Mouse (Mus musculus) midbrain, postnatal 0 days (tissue): ENCODE results near the gene Gabrb1. TPM values are rescaled to one million over a fixed set of nuclear protein-coding genes. Genes with fewer than 3 reads are reported as not detected.

Experiments used
- ATAC-seq: fragments of 200-750 bp; cut with Nextera tagmentation; 2 replicates; pipeline ENCODE4 v1.8.0; 2017; ENCODE audit warnings: moderate number of reproducible peaks, mild to moderate bottlenecking, moderate TSS enrichment, moderate library complexity; ENCODE audit not compliant: low FRiP score
- DNase-seq: peaks from one replicate; pipeline ENCODE4 v3.0.0-alpha.2; 2015; ENCODE audit warnings: low spot score
- H3K27ac ChIP-seq: fragments of 300-500 bp; sonication (generic); 2 replicates; pipeline ENCODE4 v1.5.1; 2014; ENCODE audit warnings: low read depth, mild to moderate bottlenecking, low read length, mixed read lengths
- H3K27me3 ChIP-seq: fragments of 300-500 bp; sonication (generic); 2 replicates; pipeline ENCODE4 v1.6.1; 2014; ENCODE audit warnings: low read length, control low read depth, mixed read lengths; ENCODE audit not compliant: insufficient read depth
- H3K36me3 ChIP-seq: fragments of 300-500 bp; sonication (generic); 2 replicates; pipeline ENCODE4 v1.6.1; 2014; ENCODE audit warnings: low read length, control low read depth, mixed read lengths; ENCODE audit not compliant: insufficient read depth
- H3K4me1 ChIP-seq: fragments of 300-500 bp; sonication (generic); 2 replicates; pipeline ENCODE4 v1.6.1; 2014; ENCODE audit warnings: mild to moderate bottlenecking, control low read depth, antibody characterized with exemption, low read length, mixed read lengths; ENCODE audit not compliant: insufficient read depth
- H3K4me2 ChIP-seq: fragments of 300-500 bp; sonication (generic); 2 replicates; pipeline ENCODE4 v1.6.1; 2014; ENCODE audit warnings: low read depth, mild to moderate bottlenecking, low read length, mixed read lengths; ENCODE audit not compliant: poor library complexity, severe bottlenecking
- H3K4me3 ChIP-seq: fragments of 300-500 bp; sonication (generic); 2 replicates; pipeline ENCODE4 v1.5.1; 2014; ENCODE audit warnings: low read depth, mild to moderate bottlenecking, low read length, moderate library complexity
- H3K9ac ChIP-seq: fragments of 300-500 bp; sonication (generic); replicated peaks from 2 replicates; pipeline ENCODE4 v1.6.1; 2014; ENCODE audit warnings: mild to moderate bottlenecking, low read length, moderate library complexity, mixed read lengths; ENCODE audit not compliant: poor library complexity, severe bottlenecking
- H3K9me3 ChIP-seq: fragments of 300-500 bp; sonication (generic); 2 replicates; pipeline ENCODE4 v1.6.1; 2016; ENCODE audit warnings: low read length, control low read depth
- CTCF ChIP-seq: IDR thresholded peaks from 2 replicates; pipeline ENCODE4 v1.5.1; 2016; ENCODE audit warnings: antibody characterized with exemption, mild to moderate bottlenecking
- WGBS: fragments of 180-500 bp; shearing (Covaris S2); extraction: QIAGEN DNeasy Blood & Tissue Kit; methylation state at CpG from one replicate; pipeline ENCODE4 v1.1.7; 2014; 5-methylcytosine and 5-hydroxymethylcytosine counted together
- polyA plus RNA-seq: library from polyadenylated mRNA; unstranded; fragments of >200 nt; fragmentation: Nextera tagmentation; extraction: Ambion mirVana; gene quantifications from 2 replicates; pipeline ENCODE4 v1.2.1, GENCODE M21; 2015
- total RNA-seq: library from RNA; depleted of rRNA; stranded (reverse); fragments of >200 nt; gene quantifications from 2 replicates; pipeline ENCODE4 v1.2.3, GENCODE M21; 2014

The Gabrb1 gene
- total and polyA plus RNA-seq, 2 experiments from 2014 or later = 15.3 to 46.6 TPM

GRCm38 (mm10) chr5:72160781-72161485, 503.0 kb downstream of the Gabrb1 start:
- peaks cover 23% of the 10 kb centered on the region for H3K36me3 ChIP-seq
- ATAC-seq (no peak), DNase-seq (no peak)
- no peak overlapping the region for H3K4me2 ChIP-seq
- no peaks in the 10 kb centered on the region for H3K27me3 ChIP-seq
- H3K4me3 ChIP-seq = no peak overlapping the region
- H3K9ac ChIP-seq = no peak overlapping the region
- no peaks in the 10 kb centered on the region for H3K9me3 ChIP-seq
- 91% methylated on average over 11 of the region's 11 CpGs for WGBS
- H3K27ac ChIP-seq = no peak overlapping the region
- H3K4me1 ChIP-seq = peaks cover 5% of the 10 kb centered on the region; the same call in 1 of the 2 replicates
- no peak for TF ChIP-seq CTCF

GRCm38 (mm10) chr5:72162855-72163254, 504.9 kb downstream of the Gabrb1 start:
- H3K27ac ChIP-seq = no peak overlapping the region
- H3K9me3 ChIP-seq = no peaks in the 10 kb centered on the region
- H3K4me1 ChIP-seq = peaks cover 12% of the 10 kb centered on the region; the same call in 1 of the 2 replicates
- no peak overlapping the region for H3K9ac ChIP-seq
- H3K27me3 ChIP-seq = no peaks in the 10 kb centered on the region
- ATAC-seq (no peak), DNase-seq (no peak)
- H3K4me3 ChIP-seq = no peak overlapping the region
- WGBS = 80% methylated on average over 5 of the region's 5 CpGs
- H3K36me3 ChIP-seq = peaks cover 23% of the 10 kb centered on the region
- no peak overlapping the region for H3K4me2 ChIP-seq
- no peak for TF ChIP-seq CTCF

- ATAC-seq = no peak
- Histone ChIP-seq H3K9me3 (no peaks in the 10 kb centered on the region), H3K4me2 (no peak overlapping the region), H3K4me1 (peaks cover 12% of the 10 kb centered on the region; the same call in 1 of the 2 replicates), H3K9ac (no peak overlapping the region), H3K36me3 (peaks cover 15% of the 10 kb centered on the region), H3K4me3 (no peak overlapping the region), H3K27me3 (no peaks in the 10 kb centered on the region), H3K27ac (no peak overlapping the region)
- 78% methylated on average over 7 of the region's 7 CpGs for WGBS
- peak; percentile 51 for TF ChIP-seq CTCF
- peak; percentile 16 for DNase-seq
These were observed 506.5 kb downstream of the Gabrb1 start for GRCm38 (mm10) chr5:72164386-72164785.

- H3K4me3 ChIP-seq = peak within 1 kb of the TSS; percentile 67
- no peak for TF ChIP-seq CTCF
- H3K9ac ChIP-seq = peak within 1 kb of the TSS; percentile 87
- H3K4me2 ChIP-seq = peak within 1 kb of the TSS; percentile 92
- H3K4me1 ChIP-seq = peaks cover 12% of the 10 kb centered on the region; the same call in 1 of the 2 replicates
- under 1% methylated on average over 38 of the region's 38 CpGs for WGBS
- no peaks in the 10 kb centered on the region for H3K27me3 ChIP-seq
- peak within 1 kb of the TSS; percentile 73 for H3K27ac ChIP-seq
- peak; percentile 90 for ATAC-seq
- DNase-seq = peak; percentile 97
- H3K9me3 ChIP-seq = no peaks in the 10 kb centered on the region
- peaks cover 3% of the 10 kb centered on the region for H3K36me3 ChIP-seq
These were observed 509.8 kb downstream of the Gabrb1 start, which contains the start of gene Commd8 for GRCm38 (mm10) chr5:72167594-72168284. TSS of gene Commd8 (minus strand) at chr5:72168189.

GRCm38 (mm10) chr5:72168285-72168621, 510.3 kb downstream of the Gabrb1 start:
- Histone ChIP-seq H3K9ac (no peak overlapping the region), H3K27ac (no peak overlapping the region), H3K4me3 (peak overlapping the region; percentile 67), H3K27me3 (no peaks in the 10 kb centered on the region), H3K36me3 (no peaks in the 10 kb centered on the region; the same call in 1 of the 2 replicates), H3K4me2 (peak overlapping the region; percentile 92), H3K4me1 (peaks cover 12% of the 10 kb centered on the region; the same call in 1 of the 2 replicates), H3K9me3 (no peaks in the 10 kb centered on the region)
- TF ChIP-seq CTCF = no peak
- ATAC-seq (no peak), DNase-seq (no peak)
- WGBS = 0% methylated on average over 2 of the region's 4 CpGs

- Histone ChIP-seq H3K4me3 (no peak overlapping the region), H3K9me3 (no peaks in the 10 kb centered on the region), H3K27ac (no peak overlapping the region), H3K4me1 (peaks cover 6% of the 10 kb centered on the region; the same call in 1 of the 2 replicates), H3K36me3 (no peaks in the 10 kb centered on the region), H3K27me3 (no peaks in the 10 kb centered on the region), H3K9ac (no peak overlapping the region), H3K4me2 (no peak overlapping the region)
- no peak for TF ChIP-seq CTCF
- no peak for ATAC-seq
- 74% methylated on average over 6 of the region's 6 CpGs for WGBS
- no peak for DNase-seq
These were observed 512.2 kb downstream of the Gabrb1 start for GRCm38 (mm10) chr5:72170067-72170466.
